Mouse (Mus musculus): Measurements from ENCODE around the gene Pgghg. TPM values are rescaled to one million over a fixed set of nuclear protein-coding genes. Genes with fewer than 3 reads are reported as not detected.

Pgghg gene
- polyA plus RNA-seq, 1 experiment from 2014 or later, result 13.5 TPM

DNA sequence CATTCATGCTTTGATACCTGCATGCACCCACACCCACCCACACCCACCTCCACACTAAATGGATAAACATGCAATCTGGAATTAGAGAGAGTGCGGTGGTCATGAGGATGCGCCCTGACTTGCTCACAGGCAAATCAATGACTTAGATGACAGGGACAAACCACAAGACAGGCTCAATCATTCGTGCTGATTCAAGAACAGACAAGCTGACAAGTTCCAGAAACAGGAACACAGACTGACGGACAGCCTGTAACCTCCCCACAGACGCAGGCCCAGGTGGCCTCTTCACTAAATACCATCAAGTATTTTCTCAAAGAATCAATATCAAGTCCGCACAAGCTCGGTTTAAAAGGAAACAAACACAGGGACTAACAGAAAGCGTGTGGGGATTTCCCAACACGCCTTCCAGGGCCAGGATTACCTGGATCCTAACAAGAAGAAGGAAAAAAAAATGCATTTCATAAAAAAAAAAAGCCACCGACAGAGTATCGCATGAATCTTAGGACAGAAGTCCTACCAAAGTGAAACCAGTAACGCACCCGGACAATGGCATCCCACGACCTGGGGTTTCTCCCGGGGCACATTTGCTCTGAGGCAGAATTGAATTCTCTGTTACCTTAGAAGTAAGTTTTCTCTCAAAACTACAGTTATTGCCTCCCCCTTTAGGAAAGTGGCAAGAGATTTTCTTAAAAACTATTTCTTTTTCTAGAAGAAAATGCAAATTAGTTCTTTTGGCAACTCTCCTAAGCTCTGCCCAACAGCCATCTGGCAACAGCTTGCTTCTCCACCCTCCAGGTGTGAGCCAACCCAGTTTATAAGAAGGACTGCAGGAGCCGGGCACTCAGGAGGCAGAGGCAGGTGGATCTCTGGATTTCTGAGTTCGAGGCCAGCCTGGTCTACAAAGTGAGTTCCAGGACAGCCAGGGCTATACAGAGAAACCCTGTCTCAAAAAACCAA is 46.3 kb downstream of the Pgghg start:
- WGBS, result 87% methylated on average over 17 of the region's 17 CpGs
- no peak overlapping the region for H3K27ac ChIP-seq (replicated peaks)
- DNase-seq (ENCODE audit: low spot score), result no peak
- H3K9me3 ChIP-seq, result no peaks in the 10 kb centered on the region
- no peaks in the 10 kb centered on the region for H3K27me3 ChIP-seq (replicated peaks; ENCODE audit: low read depth, poor library complexity, severe bottlenecking)
- H3K4me3 ChIP-seq, result no peak overlapping the region
- H3K36me3 ChIP-seq (replicated peaks), result no peaks in the 10 kb centered on the region
- peaks cover 16% of the 10 kb centered on the region for H3K4me1 ChIP-seq

DNA sequence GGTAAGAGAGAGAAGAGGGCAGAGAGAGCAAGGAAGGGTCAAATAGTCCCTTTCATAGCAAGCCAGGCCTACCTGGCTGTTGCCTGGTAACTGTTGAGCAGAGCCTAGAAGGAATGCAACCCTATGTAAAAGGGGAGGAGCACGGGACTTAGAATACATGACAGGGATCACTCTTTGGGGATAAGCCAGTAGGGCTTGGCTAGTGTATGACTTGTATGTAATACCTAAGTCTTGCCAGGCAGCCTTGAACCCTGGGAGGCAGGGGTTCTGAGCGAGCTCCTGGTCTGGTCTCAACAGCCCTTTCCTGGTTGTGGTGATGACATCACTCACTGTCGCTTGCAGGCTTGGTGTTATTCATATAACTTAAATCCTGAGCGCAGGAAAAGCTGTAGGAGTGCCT is 47.8 kb downstream of the Pgghg start:
- Histone ChIP-seq H3K27me3 (replicated peaks; ENCODE audit: low read depth, poor library complexity, severe bottlenecking) (no peaks in the 10 kb centered on the region), H3K9me3 (no peaks in the 10 kb centered on the region), H3K4me3 (no peak overlapping the region), H3K36me3 (replicated peaks) (no peaks in the 10 kb centered on the region), H3K27ac (replicated peaks) (no peak overlapping the region), H3K4me1 (peaks cover 16% of the 10 kb centered on the region)
- WGBS, result 80% methylated on average over 4 of the region's 4 CpGs
- no peak for DNase-seq (ENCODE audit: low spot score)

- DNase-seq (ENCODE audit: low spot score), result no peak
- 57% methylated on average over 6 of the region's 6 CpGs for WGBS
- no peaks in the 10 kb centered on the region for H3K27me3 ChIP-seq (replicated peaks; ENCODE audit: low read depth, poor library complexity, severe bottlenecking)
- H3K36me3 ChIP-seq (replicated peaks), result no peaks in the 10 kb centered on the region
- H3K27ac ChIP-seq (replicated peaks), result peak overlapping the region; percentile 15; the same call in 1 of the 2 replicates
- peaks cover 16% of the 10 kb centered on the region for H3K4me1 ChIP-seq
- H3K4me3 ChIP-seq, result no peak overlapping the region
- H3K9me3 ChIP-seq, result no peaks in the 10 kb centered on the region
Measured at GRCm38 (mm10) chr7:140990185-140990584, 49.0 kb downstream of the Pgghg start.

- Histone ChIP-seq H3K4me1 (peaks cover 16% of the 10 kb centered on the region), H3K27ac (replicated peaks) (no peak overlapping the region), H3K27me3 (replicated peaks; ENCODE audit: low read depth, poor library complexity, severe bottlenecking) (no peaks in the 10 kb centered on the region), H3K36me3 (replicated peaks) (no peaks in the 10 kb centered on the region), H3K4me3 (no peak overlapping the region), H3K9me3 (no peaks in the 10 kb centered on the region)
- DNase-seq (ENCODE audit: low spot score), result no peak
- WGBS, result 70% methylated on average over 5 of the region's 5 CpGs
Measured at GRCm38 (mm10) chr7:140990622-140991021, 49.4 kb downstream of the Pgghg start.

GRCm38 (mm10) chr7:140991117-140991689 is 50.0 kb downstream of the Pgghg start:
- H3K4me3 ChIP-seq, result no peak overlapping the region
- no peak overlapping the region for H3K27ac ChIP-seq (replicated peaks)
- no peaks in the 10 kb centered on the region for H3K36me3 ChIP-seq (replicated peaks)
- H3K4me1 ChIP-seq, result peaks cover 16% of the 10 kb centered on the region
- no peak for DNase-seq (ENCODE audit: low spot score)
- H3K27me3 ChIP-seq (replicated peaks; ENCODE audit: low read depth, poor library complexity, severe bottlenecking), result no peaks in the 10 kb centered on the region
- 87% methylated on average over 14 of the region's 14 CpGs for WGBS
- no peaks in the 10 kb centered on the region for H3K9me3 ChIP-seq

Other genes starting within 250 kb of the Pgghg start
- not detected in 2 replicates for gene Olfr541, start 244.1 kb upstream of the Pgghg start, polyA plus RNA-seq (2016; fragmentation: Nextera tagmentation; extraction: Ambion mirVana)
- not detected in 2 replicates for gene Cyp2e1, start 177.7 kb upstream of the Pgghg start, polyA plus RNA-seq (2016; fragmentation: Nextera tagmentation; extraction: Ambion mirVana)
- gene Syce1, start 153.5 kb upstream of the Pgghg start, polyA plus RNA-seq (2016; fragmentation: Nextera tagmentation; extraction: Ambion mirVana), result 0.10 and 0.14 TPM in 2 replicates
- 2.9 and 3.6 TPM in 2 replicates for gene Zfp941, start 119.2 kb upstream of the Pgghg start, polyA plus RNA-seq (2016; fragmentation: Nextera tagmentation; extraction: Ambion mirVana)
- gene Urah, start 106.4 kb upstream of the Pgghg start, polyA plus RNA-seq (2016; fragmentation: Nextera tagmentation; extraction: Ambion mirVana), result 1.8 and 1.9 TPM in 2 replicates
- gene Scgb1c1, start 95.8 kb upstream of the Pgghg start, polyA plus RNA-seq (2016; fragmentation: Nextera tagmentation; extraction: Ambion mirVana), result not detected in 2 replicates
- gene Odf3, start 93.6 kb upstream of the Pgghg start, polyA plus RNA-seq (2016; fragmentation: Nextera tagmentation; extraction: Ambion mirVana), result not detected in 2 replicates
- gene Gm45785, start 85.1 kb upstream of the Pgghg start, polyA plus RNA-seq (2016; fragmentation: Nextera tagmentation; extraction: Ambion mirVana), result 0.22 TPM in 1 of 2 replicates, not detected in the other
- gene Ric8a, start 84.4 kb upstream of the Pgghg start, polyA plus RNA-seq (2016; fragmentation: Nextera tagmentation; extraction: Ambion mirVana), result 57.7 and 59.1 TPM in 2 replicates
- 22.4 and 23.0 TPM in 2 replicates for gene Bet1l, start 83.8 kb upstream of the Pgghg start, polyA plus RNA-seq (2016; fragmentation: Nextera tagmentation; extraction: Ambion mirVana)
- 332 TPM in 2 replicates for gene Psmd13, start 59.4 kb upstream of the Pgghg start, polyA plus RNA-seq (2016; fragmentation: Nextera tagmentation; extraction: Ambion mirVana)
- 22.6 and 24.5 TPM in 2 replicates for gene Sirt3, start 59.1 kb upstream of the Pgghg start, polyA plus RNA-seq (2016; fragmentation: Nextera tagmentation; extraction: Ambion mirVana)
- not detected in 2 replicates for gene Cox8b, start 40.9 kb upstream of the Pgghg start, polyA plus RNA-seq (2016; fragmentation: Nextera tagmentation; extraction: Ambion mirVana)
- 0.19 TPM in 1 of 2 replicates, not detected in the other for gene Nlrp6, start 20.5 kb upstream of the Pgghg start, polyA plus RNA-seq (2016; fragmentation: Nextera tagmentation; extraction: Ambion mirVana)
- gene Ifitm5, start 8.9 kb downstream of the Pgghg start, polyA plus RNA-seq (2016; fragmentation: Nextera tagmentation; extraction: Ambion mirVana), result 2.9 and 3.8 TPM in 2 replicates
- 0.52 TPM in 1 of 2 replicates, not detected in the other for gene Gm45717, start 14.5 kb downstream of the Pgghg start, polyA plus RNA-seq (2016; fragmentation: Nextera tagmentation; extraction: Ambion mirVana)
- gene Ifitm2, start 14.6 kb downstream of the Pgghg start, polyA plus RNA-seq (2016; fragmentation: Nextera tagmentation; extraction: Ambion mirVana), result 602 and 668 TPM in 2 replicates
- gene Ifitm1, start 25.8 kb downstream of the Pgghg start, polyA plus RNA-seq (2016; fragmentation: Nextera tagmentation; extraction: Ambion mirVana), result 8.7 and 13.4 TPM in 2 replicates
- 42.6 and 44.7 TPM in 2 replicates for gene Ifitm3, start 69.4 kb downstream of the Pgghg start, polyA plus RNA-seq (2016; fragmentation: Nextera tagmentation; extraction: Ambion mirVana)
- gene Ifitm6, start 76.5 kb downstream of the Pgghg start, polyA plus RNA-seq (2016; fragmentation: Nextera tagmentation; extraction: Ambion mirVana), result not detected in 2 replicates
- not detected in 2 replicates for gene Gm17387, start 87.7 kb downstream of the Pgghg start, polyA plus RNA-seq (2016; fragmentation: Nextera tagmentation; extraction: Ambion mirVana)
- 26.5 and 27.7 TPM in 2 replicates for gene B4galnt4, start 119.7 kb downstream of the Pgghg start, polyA plus RNA-seq (2016; fragmentation: Nextera tagmentation; extraction: Ambion mirVana)
- 9.4 and 9.6 TPM in 2 replicates for gene Pkp3, start 136.8 kb downstream of the Pgghg start, polyA plus RNA-seq (2016; fragmentation: Nextera tagmentation; extraction: Ambion mirVana)
- 2.2 and 2.3 TPM in 2 replicates for gene Sigirr, start 159.2 kb downstream of the Pgghg start, polyA plus RNA-seq (2016; fragmentation: Nextera tagmentation; extraction: Ambion mirVana)
- gene Ano9, start 176.4 kb downstream of the Pgghg start, polyA plus RNA-seq (2016; fragmentation: Nextera tagmentation; extraction: Ambion mirVana), result 1.8 and 2.5 TPM in 2 replicates
- gene Ptdss2, start 181.0 kb downstream of the Pgghg start, polyA plus RNA-seq (2016; fragmentation: Nextera tagmentation; extraction: Ambion mirVana), result 77.8 and 83.8 TPM in 2 replicates
- gene Rnh1, start 231.5 kb downstream of the Pgghg start, polyA plus RNA-seq (2016; fragmentation: Nextera tagmentation; extraction: Ambion mirVana), result 77.9 and 79.7 TPM in 2 replicates

All from embryonic facial prominence, embryonic 10.5 days (tissue).